ENCODE assay signal across 9 mouse cellular contexts in the genomic region with DNA sequence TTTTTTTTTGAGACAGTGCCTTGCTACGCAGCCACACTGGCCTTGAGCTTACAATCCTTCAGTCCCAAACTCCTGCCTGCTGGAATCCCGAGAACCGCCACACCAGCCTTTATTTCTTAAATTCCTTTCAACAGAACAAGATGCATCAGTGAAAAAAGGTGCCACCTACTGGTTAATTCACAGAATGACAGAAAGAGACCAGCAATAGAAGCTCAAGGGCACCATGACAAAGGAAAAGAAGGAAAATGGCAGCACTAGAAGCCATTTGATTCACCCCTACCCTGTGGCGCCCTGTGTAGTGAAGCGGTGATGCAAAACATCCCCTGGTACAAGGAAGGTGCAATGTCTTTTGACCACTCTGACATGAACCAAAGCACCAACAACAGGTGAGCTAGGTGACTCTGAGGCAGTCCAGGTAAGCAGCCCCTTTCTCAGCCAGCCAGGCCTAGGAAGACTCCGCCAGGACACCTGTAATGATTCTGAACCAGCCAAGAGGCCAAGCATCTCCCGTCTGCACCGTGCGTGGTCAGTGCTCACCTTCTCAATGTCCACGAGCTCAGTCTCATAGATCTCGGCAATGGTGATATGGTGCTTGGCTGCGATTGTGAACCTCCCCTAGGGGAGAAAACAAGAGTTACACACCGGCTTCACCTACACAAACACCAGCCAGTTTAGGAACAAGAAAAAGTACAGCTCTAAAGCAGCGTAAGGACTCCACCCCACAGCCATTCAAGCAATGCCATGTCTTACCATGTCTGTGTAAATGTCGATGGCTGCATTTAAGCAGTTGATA. TPM values are rescaled to one million over a fixed set of nuclear protein-coding genes. Genes with fewer than 3 reads are reported as not detected.
A peak's percentile ranks its signal among the peaks of the same experiment; 100 is the strongest.
DNase-seq lines count a peak whose midpoint lies in the region; ATAC-seq and TF ChIP-seq lines count a peak whose summit lies in the region.
"Had no signal": no experiment of that assay in that cellular context is flagged by ENCODE, and none has a peak within 500 bp of the region (broad histone marks: within the 10 kb centered on the region; RNA-seq: fewer than 3 reads in every experiment).

No protein-coding gene starts in this region.

- H3K36me3 ChIP-seq in thymus, adult 2 months (ENCODE audit: control insufficient read depth, insufficient read depth, low read length): no peaks in the 10 kb centered on the region
- H3K36me3 ChIP-seq in hindbrain, postnatal 0 days (ENCODE audit: insufficient read depth, low read length): peaks cover 7% of the 10 kb centered on the region; the same call in 1 of the 2 replicates
- H3K36me3 ChIP-seq in neural tube, embryonic 13.5 days: peaks cover 41% of the 10 kb centered on the region

- no peaks in the 10 kb centered on the region for H3K27me3 ChIP-seq in thymus, adult 2 months (ENCODE audit: control insufficient read depth, insufficient read depth, low read length)
- H3K27me3 ChIP-seq in hindbrain, postnatal 0 days (ENCODE audit: insufficient read depth, low read length): no peaks in the 10 kb centered on the region
- no peaks in the 10 kb centered on the region for H3K27me3 ChIP-seq in neural tube, embryonic 13.5 days

- peak; percentile 31 for DNase-seq in thymus, postnatal 0 days (ENCODE audit: low spot score)
- DNase-seq in thymus, adult 2 months: no peak
- peak; percentile 16 for DNase-seq in c-Kit-positive CD71-positive TER-119-positive erythroid progenitor cells, embryonic 14.5 days (ENCODE audit: low spot score)
- peak; percentile 72 for DNase-seq in hindbrain, postnatal 0 days (ENCODE audit: low spot score)
- DNase-seq in cerebellum, adult 11 months: no peak
- DNase-seq in adrenal gland, adult 8-10 months: no peak

- WGBS in thymus, adult 2 months: 94% methylated on average over 15 of the region's 15 CpGs
- 74% methylated on average over 15 of the region's 15 CpGs for WGBS in hindbrain, postnatal 0 days
- WGBS in neural tube, embryonic 13.5 days: 78% methylated on average over 15 of the region's 15 CpGs

- no peaks in the 10 kb centered on the region for H3K4me1 ChIP-seq in thymus, adult 2 months (replicated peaks; ENCODE audit: control insufficient read depth, insufficient read depth, low read length)
- H3K4me1 ChIP-seq in hindbrain, postnatal 0 days (ENCODE audit: insufficient read depth, low read length): no peaks in the 10 kb centered on the region
- no peaks in the 10 kb centered on the region for H3K4me1 ChIP-seq in neural tube, embryonic 13.5 days (replicated peaks)

- no peak overlapping the region for H3K4me2 ChIP-seq in hindbrain, postnatal 0 days (ENCODE audit: low read depth, low read length)
- no peak overlapping the region for H3K4me2 ChIP-seq in neural tube, embryonic 13.5 days

- peak; percentile 63 for ATAC-seq in hindbrain, postnatal 0 days
- ATAC-seq in neural tube, embryonic 13.5 days (ENCODE audit: low read depth): peak; percentile 45; the same call in 1 of the 2 replicates
- no peak; the same call in 1 of the 2 replicates for ATAC-seq in erythroid progenitor cell, adult 5-6 weeks (replicated peaks; ENCODE audit: low FRiP score, poor library complexity, severe bottlenecking)

- H3K9me3 ChIP-seq in hindbrain, postnatal 0 days (ENCODE audit: low read length): no peaks in the 10 kb centered on the region
- H3K9me3 ChIP-seq in neural tube, embryonic 13.5 days: no peaks in the 10 kb centered on the region

- no peak overlapping the region for H3K9ac ChIP-seq in hindbrain, postnatal 0 days (replicated peaks; ENCODE audit: low read length)
- no peak overlapping the region for H3K9ac ChIP-seq in neural tube, embryonic 13.5 days

- TF ChIP-seq CTCF in thymus, adult 2 months (IDR thresholded peaks at IDR 0.05; ENCODE audit: borderline replicate concordance, control insufficient read depth, extremely low read depth, insufficient read depth, low read length, poor library complexity): no peak
- TF ChIP-seq CTCF in hindbrain, postnatal 0 days (IDR thresholded peaks at IDR 0.05; ENCODE audit: low read depth): peak; percentile 64

- no peak for TF ChIP-seq POLR2A in thymus, adult 2 months (IDR thresholded peaks at IDR 0.05; ENCODE audit: control insufficient read depth, extremely low read depth, insufficient read depth, low read length, poor library complexity)

- H3K4me3 ChIP-seq in thymus, adult 2 months (ENCODE audit: control insufficient read depth, insufficient read depth, low read length): no peak overlapping the region
- H3K4me3 ChIP-seq in hindbrain, postnatal 0 days (ENCODE audit: low read length): no peak overlapping the region
- H3K4me3 ChIP-seq in neural tube, embryonic 13.5 days: no peak overlapping the region

- no peak overlapping the region for H3K27ac ChIP-seq in thymus, adult 2 months (ENCODE audit: control insufficient read depth, insufficient read depth, low read length)
- peak overlapping the region; percentile 0; the same call in 1 of the 2 replicates for H3K27ac ChIP-seq in hindbrain, postnatal 0 days
- 0 out of 2 replicates have a peak overlapping the region, but pooled peaks have one; percentile 18 for H3K27ac ChIP-seq in neural tube, embryonic 13.5 days (replicated peaks)
- H3K27ac ChIP-seq: macrophage had no signal

RNA-seq across cellular contexts. Expression of gene Napb, which starts 25.7 kb away (rescaled TPM):
- 0.51 and 0.74 TPM in 2 replicates for polyA plus RNA-seq in thymus, postnatal 0 days (2015; fragmentation: Nextera tagmentation; extraction: Ambion mirVana)
- 0.50 and 0.63 TPM in 2 replicates for polyA plus RNA-seq in thymus, adult 2 months (2012; rRNA removed)
- 115 and 125 TPM in 2 replicates for total RNA-seq in hindbrain, postnatal 0 days (2014; rRNA removed)
- polyA plus RNA-seq in hindbrain, postnatal 0 days (2015; fragmentation: Nextera tagmentation; extraction: Ambion mirVana): 81.5 and 99.2 TPM in 2 replicates
- 50.0 and 54.0 TPM in 2 replicates for polyA plus RNA-seq in neural tube, embryonic 13.5 days (2015; fragmentation: Nextera tagmentation; extraction: Ambion mirVana)
- 10 to 100 TPM in 2 of 4 experiments, 1 to 10 TPM in 2; 5.5 to 13.9 (median 8.1) TPM for total RNA-seq in adrenal gland, adult 8-10 months (2022)
- total RNA-seq in erythroid progenitor cell, adult 5-6 weeks (2015; ENCODE audit: low replicate concordance): 0.72 TPM in 1 of 2 replicates, not detected in the other
- total RNA-seq in erythroid progenitor cell, adult 5-6 weeks (2017; ENCODE audit: low replicate concordance): not detected in 2 replicates

RNA-seq across cellular contexts. Expression of gene Gzf1, which starts 25.8 kb away (rescaled TPM):
- polyA plus RNA-seq in thymus, postnatal 0 days (2015; fragmentation: Nextera tagmentation; extraction: Ambion mirVana): 12.0 and 14.1 TPM in 2 replicates
- 7.4 and 8.7 TPM in 2 replicates for polyA plus RNA-seq in thymus, adult 2 months (2012; rRNA removed)
- 21.4 and 24.1 TPM in 2 replicates for total RNA-seq in hindbrain, postnatal 0 days (2014; rRNA removed)
- polyA plus RNA-seq in hindbrain, postnatal 0 days (2015; fragmentation: Nextera tagmentation; extraction: Ambion mirVana): 15.5 and 17.3 TPM in 2 replicates
- 14.6 and 18.2 TPM in 2 replicates for polyA plus RNA-seq in neural tube, embryonic 13.5 days (2015; fragmentation: Nextera tagmentation; extraction: Ambion mirVana)
- total RNA-seq in adrenal gland, adult 8-10 months (2022): 10 to 100 TPM; 27.1 to 53.7 (median 40.1) TPM
- 3.6 and 9.6 TPM in 2 replicates for total RNA-seq in erythroid progenitor cell, adult 5-6 weeks (2015; ENCODE audit: low replicate concordance)
- total RNA-seq in erythroid progenitor cell, adult 5-6 weeks (2017; ENCODE audit: low replicate concordance): 7.1 and 11.0 TPM in 2 replicates

RNA-seq across cellular contexts. Expression of gene Nxt1, which starts 34.2 kb away (rescaled TPM):
- 124 and 133 TPM in 2 replicates for polyA plus RNA-seq in thymus, postnatal 0 days (2015; fragmentation: Nextera tagmentation; extraction: Ambion mirVana)
- 61.8 and 63.3 TPM in 2 replicates for polyA plus RNA-seq in thymus, adult 2 months (2012; rRNA removed)
- 22.9 and 35.3 TPM in 2 replicates for total RNA-seq in hindbrain, postnatal 0 days (2014; rRNA removed)
- 34.0 and 37.8 TPM in 2 replicates for polyA plus RNA-seq in hindbrain, postnatal 0 days (2015; fragmentation: Nextera tagmentation; extraction: Ambion mirVana)
- 49.2 and 56.4 TPM in 2 replicates for polyA plus RNA-seq in neural tube, embryonic 13.5 days (2015; fragmentation: Nextera tagmentation; extraction: Ambion mirVana)
- total RNA-seq in adrenal gland, adult 8-10 months (2022): 10 to 100 TPM; 17.4 to 22.0 (median 18.0) TPM
- total RNA-seq in erythroid progenitor cell, adult 5-6 weeks (2015; ENCODE audit: low replicate concordance): 55.9 and 62.0 TPM in 2 replicates
- 21.4 and 37.2 TPM in 2 replicates for total RNA-seq in erythroid progenitor cell, adult 5-6 weeks (2017; ENCODE audit: low replicate concordance)

RNA-seq across cellular contexts. Expression of gene Cstl1, which starts 43.6 kb away (rescaled TPM):
- not detected in 2 replicates for polyA plus RNA-seq in thymus, postnatal 0 days (2015; fragmentation: Nextera tagmentation; extraction: Ambion mirVana)
- polyA plus RNA-seq in thymus, adult 2 months (2012; rRNA removed): not detected in 2 replicates
- total RNA-seq in hindbrain, postnatal 0 days (2014; rRNA removed): not detected in 2 replicates
- not detected in 2 replicates for polyA plus RNA-seq in hindbrain, postnatal 0 days (2015; fragmentation: Nextera tagmentation; extraction: Ambion mirVana)
- not detected in 2 replicates for polyA plus RNA-seq in neural tube, embryonic 13.5 days (2015; fragmentation: Nextera tagmentation; extraction: Ambion mirVana)
- total RNA-seq in adrenal gland, adult 8-10 months (2022): 1 to 10 TPM in 1 of 4 experiments, under 1 TPM in 2, not detected in 1; 0.45 to 1.5 (median 0.97) TPM
- not detected in 2 replicates for total RNA-seq in erythroid progenitor cell, adult 5-6 weeks (2015; ENCODE audit: low replicate concordance)
- total RNA-seq in erythroid progenitor cell, adult 5-6 weeks (2017; ENCODE audit: low replicate concordance): not detected in 2 replicates
- polyA plus RNA-seq: macrophage had no signal

Comparison
In these comparisons a context has a peak if more than half of its experiments do, and no peak if none do; other contexts are left out.
1. DNase-seq: peak in thymus, postnatal 0 days (single experiment), c-Kit-positive CD71-positive TER-119-positive erythroid progenitor cells, embryonic 14.5 days (single experiment) and hindbrain, postnatal 0 days (single experiment); none in thymus, adult 2 months (single experiment), cerebellum, adult 11 months (single experiment) and adrenal gland, adult 8-10 months (single experiment).
2. RNA of gene Napb, which starts 25.7 kb away (polyA plus RNA-seq): 81.5 to 99.2 TPM in hindbrain, postnatal 0 days and 50.0 to 54.0 TPM in neural tube, embryonic 13.5 days; 0.51 to 0.74 TPM in thymus, postnatal 0 days and 0.50 to 0.63 TPM in thymus, adult 2 months; every median in the first group is over 10 times any median in the second.